Mouse (Mus musculus): Measurements from ENCODE around the gene Ikbke.
A peak's percentile ranks its signal among the peaks of the same experiment; 100 is the strongest.

Gene Ikbke

DNA sequence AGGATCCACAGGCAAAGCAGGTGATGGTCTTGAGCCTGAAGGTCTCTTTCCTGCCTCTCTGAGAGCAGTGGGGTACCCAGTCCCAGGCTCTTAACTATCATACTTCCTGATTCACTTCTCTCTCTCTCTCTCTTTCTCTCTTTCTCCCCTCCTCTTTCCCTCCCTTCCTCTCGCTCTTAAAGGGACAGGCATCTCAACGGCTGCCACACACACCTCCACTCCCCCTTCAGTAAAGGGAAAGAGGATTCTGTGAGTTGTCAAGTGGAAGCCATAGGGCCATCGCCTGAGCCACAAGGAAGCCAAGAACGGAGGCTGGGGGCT, at the start of gene Ikbke:
Ikbke (minus strand) TSS at position 151 of the 321 bp plus-strand sequence.
- no peak for DNase-seq

DNA sequence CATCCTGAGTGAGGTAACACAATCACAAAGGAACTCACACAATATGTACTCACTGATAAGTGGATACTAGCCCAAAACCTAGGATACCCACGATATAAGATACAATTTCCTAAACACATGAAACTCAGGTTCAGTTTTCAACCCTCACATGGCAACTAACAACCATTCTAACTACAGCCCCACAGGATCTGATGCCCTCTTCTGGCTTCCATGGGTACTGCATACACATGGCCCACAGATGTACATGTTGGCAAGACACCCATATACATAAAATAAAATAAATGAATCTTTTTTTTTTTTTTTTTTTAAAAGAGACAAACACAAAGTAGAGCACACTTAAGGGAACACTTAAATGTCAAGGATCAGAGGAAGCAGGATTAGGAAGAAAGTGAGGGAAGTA, 49.7 kb upstream of the Ikbke start:
- DNase-seq, result peak; percentile 19

DNA sequence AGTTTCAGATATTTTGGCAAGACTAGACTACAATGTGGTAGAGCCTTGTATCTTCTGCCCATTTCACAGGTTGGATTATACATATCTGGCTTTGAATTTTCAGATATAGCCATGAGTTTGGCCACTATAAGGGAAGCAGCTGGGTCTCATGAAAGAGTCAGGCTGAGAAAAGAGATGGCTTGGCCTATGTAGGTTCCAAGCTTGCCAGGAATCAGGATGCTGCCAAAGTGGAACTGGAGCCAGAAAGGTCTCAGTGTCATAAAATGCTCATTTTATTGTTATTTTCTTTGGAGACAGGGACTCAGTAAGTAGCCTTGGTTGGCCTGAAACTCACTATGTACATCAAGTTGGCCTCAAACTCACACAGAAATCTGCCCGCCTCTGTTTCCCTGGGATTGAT, 47.8 kb upstream of the Ikbke start:
- DNase-seq, result peak; percentile 9

DNA sequence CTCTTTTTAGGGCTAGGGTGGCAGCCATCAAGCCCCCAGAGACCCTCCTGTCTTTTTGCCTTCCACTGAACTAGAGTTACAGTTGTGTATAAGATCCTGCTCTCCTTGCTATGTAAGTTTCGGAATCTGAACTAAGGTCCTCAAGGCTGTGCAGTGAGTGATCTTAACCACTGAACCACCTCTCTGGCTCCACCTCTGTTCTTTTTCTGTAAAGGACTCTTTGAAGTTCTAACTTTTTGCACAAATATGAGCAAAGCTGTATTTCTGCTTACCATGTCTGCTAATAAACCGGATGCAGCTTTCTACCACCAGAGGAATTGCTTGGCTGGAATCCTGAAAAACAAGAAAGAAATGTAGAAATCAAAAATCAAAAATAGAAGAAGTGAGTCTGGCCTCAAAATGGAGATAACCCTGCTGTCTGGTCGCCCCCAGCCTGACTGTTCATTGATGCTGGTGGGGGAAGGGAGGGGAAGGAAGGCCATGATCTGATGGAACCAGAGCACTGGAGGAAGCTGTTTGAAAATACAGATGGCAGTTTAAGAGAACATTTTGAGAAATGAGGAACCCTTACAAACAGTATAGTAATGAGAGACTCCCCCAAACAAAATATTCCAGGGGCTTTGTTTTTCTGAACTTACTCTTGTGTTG, 45.5 kb upstream of the Ikbke start:
- DNase-seq, result no peak

DNA sequence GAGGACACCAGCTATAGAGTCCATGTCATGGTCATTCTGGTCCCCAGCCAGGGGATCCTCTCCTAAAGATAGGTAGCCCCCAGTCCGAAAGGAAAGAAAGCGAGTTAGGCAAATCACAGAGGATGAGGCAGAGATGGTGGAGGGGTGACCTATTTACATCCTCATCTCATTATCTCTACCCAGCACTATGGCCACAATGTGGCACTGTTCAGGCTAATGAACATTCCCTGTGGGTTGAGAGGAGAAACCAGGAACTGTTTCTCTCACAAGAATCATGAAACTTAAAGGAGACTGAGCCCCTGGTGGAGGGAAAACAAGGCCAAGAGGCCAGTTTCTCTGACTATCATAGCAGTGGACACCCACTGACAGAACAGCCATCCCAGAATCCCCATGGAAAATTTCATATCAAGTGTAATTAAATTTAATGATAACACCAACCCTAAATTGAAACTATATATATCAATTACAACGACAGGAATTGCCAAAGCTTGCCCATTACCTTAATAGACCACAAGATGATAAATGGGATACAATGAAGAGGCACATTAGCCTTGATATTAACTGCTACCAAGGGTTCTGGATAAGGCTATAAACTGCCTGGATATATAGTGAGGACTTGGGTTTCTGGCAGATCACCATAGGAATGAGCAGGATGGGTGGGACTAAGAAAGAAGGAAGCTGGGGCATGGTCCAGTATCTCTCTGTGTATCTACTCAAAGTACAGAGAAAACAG, 40.4 kb upstream of the Ikbke start:
- DNase-seq, result no peak

DNA sequence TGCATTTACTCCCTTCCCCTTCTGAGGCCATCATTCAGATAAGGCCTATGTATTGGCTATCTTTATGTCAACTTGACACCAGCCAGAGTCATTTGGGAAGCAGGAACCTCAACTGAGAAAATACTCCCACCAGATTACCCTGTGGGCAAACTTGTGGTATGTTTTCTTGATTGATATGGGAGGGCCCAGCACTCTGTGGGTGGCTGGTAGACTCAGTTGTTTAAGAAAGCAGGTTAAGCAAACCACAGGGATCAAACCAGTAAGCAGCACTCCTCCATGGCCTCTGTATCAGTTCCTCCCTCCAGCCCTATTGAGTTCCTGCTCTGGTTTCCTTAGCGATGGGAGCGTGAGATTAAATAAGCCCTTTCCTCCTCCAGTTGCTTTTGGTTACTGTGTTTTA, 39.0 kb upstream of the Ikbke start:
- no peak for DNase-seq

DNA sequence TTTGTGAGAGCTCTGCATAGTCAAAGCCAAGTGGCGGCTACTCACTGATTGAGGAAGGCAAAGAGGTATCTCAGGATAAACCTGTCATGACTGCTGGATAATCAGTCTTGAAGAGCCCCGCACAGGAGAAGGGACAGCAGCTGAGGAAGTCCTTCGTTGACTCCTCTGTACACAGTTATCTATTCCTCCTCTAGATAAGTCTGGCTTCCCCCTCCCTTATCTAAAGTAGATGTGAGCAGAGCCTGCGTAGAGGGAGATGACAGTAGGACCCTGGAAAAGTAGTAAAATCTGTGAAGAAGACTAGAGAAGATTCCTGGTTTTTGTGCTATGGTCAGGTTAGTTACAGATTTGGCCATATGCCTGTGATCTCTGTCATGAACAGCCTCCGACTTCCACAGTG, 38.2 kb upstream of the Ikbke start:
- no peak for DNase-seq

DNA sequence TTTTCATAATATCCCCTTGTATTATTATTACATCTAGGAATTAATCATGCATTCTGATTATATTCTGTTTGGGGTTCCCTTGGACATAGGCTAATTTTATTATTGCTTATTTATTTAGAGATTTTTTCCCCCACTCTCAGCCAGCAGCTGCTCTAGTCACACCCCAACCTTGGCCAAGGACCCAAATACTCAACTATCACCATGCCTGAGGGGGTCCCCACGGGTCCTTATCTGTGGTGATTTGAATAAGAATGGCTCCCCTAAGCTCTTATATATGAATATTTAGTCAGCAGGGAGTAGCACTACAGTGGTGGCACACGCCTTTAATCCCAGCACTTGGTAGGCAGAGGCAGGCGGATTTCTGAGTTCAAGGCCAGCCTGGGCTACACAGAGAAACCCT, 31.9 kb upstream of the Ikbke start:
- DNase-seq, result no peak

DNA sequence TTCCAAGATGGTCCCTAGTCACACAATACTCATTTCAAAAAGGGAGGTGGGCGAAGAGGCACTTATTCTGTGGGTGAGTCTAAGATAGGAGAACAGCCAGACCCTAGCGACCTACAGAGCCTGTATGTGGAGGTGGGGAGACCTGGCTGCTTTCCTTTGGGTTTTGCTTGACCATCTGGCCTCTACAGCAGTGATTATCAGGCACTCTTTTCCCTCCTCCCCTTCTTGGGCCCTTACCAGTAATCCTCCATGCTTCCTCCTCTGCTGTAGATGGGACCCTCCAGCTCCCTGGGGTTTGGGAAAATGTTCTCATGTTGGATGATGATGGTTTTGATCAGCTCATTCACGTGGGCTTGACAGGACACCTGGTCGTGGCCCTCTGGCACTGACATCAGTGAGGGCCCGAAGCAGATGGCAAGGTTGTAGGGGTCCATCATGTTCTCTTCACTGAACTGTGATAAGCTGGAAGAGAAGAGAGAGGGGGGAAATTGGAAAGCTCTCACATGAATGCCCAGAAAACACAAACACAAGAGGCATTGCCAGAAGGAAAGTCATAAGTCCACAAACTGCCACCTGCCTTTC, 30.9 kb upstream of the Ikbke start:
- no peak for DNase-seq

DNA sequence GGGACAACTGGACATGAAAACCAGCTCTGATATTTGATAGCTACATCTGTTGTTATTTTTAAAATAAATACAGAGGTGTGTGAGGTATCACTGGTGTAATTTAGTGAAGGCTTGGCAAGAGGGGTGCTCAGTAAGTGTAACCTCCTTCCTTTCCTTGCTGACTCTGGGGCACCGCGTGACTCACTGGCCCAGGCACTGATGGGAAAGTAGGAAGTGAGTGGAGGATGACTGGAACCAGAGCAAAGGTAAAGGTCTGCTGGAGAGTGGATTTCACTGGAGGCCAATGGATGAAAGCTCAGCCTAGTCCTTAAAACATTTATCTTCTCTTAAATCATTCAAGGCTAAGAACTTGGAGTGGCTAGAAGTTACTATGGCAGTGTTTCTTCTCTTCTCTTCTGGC, 21.3 kb upstream of the Ikbke start:
- no peak for DNase-seq

DNA sequence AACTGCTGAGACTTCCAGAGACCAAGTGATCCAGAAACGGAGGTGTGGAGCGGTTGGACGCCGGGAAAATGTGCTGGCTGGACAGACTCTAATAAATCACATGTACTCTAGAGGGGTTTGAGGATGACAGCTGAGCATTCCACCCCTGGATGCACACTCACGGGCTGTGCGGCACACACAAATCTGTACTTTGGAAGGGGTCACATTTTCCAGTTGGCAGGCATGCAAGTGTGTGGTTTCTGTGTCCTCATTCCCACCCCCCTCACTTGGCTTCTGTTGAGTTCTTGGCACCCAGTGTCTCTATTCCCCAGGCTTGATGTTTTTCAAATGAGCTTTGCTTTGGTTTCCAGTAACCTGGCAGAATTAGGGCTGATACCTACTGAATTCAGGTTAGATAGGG, 20.4 kb upstream of the Ikbke start:
- no peak for DNase-seq

DNA sequence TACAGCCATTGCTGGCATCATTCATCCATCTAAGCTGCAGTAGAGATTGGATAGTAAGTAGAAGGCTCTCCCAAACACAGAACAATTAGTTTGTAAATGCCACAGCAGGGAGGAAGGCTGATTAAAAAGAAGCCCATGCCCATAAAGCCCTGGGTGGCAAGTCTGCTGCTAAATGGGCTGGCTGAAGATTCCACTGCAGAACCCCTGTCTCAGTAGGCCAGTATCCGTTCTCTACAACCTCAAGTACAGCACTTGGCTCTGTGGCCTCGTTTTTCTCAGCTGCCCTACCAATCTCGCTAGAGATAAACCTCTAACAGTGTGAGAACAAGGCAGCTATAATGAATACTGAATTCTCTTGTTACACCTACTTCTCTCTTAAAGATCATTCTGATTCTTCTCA, 19.8 kb upstream of the Ikbke start:
- DNase-seq, result no peak

DNA sequence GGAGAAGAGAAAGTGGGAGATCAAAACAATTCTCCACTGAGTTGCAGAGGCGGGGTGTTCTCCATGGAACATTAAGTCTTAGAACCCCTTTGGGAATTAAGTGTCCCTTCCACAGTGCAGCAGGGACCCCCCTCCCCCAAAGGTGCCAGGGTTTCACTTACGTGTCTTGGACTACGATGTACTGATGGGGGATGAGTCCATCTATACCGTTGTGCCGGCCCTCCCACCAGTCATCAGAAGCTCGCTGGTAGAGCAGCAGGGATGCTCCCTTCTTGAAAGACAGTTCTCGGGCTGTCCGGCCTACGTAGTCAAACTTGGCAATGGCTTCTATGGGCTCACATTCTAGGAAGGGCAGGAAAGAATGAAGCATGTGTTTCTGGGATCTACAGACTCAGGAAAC, 18.8 kb upstream of the Ikbke start:
- no peak for DNase-seq

DNA sequence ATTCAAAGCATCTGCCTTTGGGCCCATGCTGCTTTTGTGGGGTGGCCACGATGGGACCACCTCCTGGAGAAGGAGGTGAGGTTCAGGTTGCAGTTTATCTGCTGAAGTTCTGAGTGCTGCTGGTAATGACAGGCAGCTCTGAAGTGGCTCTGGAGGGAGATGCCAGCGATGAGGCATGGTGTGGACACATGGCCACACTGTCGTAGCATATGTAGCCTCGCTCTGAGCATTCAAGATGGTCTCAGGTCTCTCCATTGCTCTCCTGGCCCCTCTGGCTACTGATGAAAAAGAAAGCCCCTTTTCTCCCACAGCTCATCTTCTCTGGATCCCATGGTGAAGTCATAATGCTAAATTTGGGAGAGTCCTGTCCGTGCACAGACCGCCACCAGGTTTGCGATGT, 17.3 kb upstream of the Ikbke start:
- no peak for DNase-seq

DNA sequence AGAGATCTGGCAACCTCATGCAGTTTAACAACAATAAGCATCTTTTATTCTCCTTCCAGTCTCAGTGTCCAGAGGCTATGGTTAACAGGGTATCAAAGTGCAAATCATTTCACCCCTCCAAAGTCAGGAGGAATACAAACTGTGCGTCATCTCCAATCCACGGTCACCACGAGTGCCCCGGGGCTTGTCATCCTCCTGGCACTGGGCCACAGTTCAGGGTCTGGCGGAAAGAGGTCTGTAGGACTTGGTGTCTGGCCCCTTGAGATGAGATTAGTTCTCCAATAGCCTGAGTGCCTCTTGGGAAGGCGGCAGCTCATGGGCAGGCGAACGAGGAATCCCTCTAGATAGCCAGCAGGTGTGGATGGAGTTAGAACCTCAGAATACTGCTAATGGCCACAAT, 15.8 kb upstream of the Ikbke start:
- DNase-seq, result no peak

DNA sequence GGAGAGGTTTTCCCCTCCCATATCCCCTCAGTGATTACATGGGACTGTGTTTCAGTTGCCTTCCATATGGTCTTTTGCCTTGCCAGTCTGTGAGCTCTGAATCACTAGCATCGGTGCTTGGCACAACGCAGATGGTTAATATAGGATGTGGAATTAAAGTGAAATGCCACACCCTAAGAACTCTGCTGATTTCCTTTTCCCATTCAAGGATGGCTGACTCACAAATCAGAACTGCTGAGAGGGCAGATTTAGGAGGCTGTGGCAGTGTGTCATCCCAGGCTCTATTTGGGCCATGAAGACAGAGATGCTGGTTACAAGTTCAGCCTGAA, 14.5 kb upstream of the Ikbke start:
- no peak for DNase-seq

DNA sequence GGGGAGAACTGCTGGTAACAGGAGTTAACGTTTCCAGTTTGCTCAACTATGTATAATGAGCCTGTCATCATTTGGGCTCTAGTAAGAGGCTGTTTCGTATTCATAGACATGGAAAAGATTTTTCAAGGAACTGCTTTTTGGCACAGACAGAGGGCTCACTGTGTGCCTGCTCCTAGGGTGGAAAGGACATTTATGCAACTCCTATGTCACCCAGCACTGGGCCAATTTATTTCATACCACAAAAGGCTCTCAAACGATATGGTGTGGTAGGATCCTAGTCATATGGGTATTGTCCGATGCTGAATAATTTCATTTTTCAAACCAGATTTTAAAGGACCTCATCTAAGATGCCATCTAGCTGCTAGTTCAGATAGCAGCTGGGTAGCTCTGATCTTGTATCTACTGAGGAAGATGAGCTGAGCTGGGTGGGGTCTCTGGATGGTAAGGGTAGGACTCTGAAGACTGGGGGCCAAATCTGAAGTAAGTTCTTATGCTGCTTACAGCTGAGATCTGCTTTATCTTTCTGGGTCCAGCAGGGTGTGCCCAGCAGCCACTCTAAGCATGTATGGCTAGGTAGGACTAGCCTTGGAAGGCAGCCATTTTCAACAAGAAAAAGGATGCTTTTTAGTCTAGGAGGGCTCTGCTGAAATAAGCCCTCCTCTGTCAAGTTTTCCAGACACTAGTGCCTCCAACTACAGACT, 14.0 kb upstream of the Ikbke start:
- DNase-seq, result no peak

DNA sequence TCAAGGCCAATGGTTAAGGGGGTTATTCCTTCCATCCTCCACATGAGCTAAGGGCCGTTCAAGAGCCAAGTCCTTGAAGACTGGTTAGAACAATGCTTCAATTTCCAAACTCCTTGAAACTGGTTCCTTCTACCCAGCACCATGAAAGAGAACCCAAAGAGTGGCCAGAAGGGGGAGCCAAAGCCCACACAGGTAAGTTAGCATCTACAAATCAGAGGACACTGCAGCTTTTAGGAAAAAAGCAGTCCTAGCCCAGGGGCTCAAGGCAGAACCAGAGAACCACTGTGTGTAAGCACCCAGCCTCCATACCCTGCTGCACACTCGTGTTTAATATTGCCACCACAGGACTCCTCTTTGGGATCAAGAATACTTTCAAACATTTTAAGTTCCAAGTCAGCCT, 11.2 kb upstream of the Ikbke start:
- peak; percentile 82 for DNase-seq

DNA sequence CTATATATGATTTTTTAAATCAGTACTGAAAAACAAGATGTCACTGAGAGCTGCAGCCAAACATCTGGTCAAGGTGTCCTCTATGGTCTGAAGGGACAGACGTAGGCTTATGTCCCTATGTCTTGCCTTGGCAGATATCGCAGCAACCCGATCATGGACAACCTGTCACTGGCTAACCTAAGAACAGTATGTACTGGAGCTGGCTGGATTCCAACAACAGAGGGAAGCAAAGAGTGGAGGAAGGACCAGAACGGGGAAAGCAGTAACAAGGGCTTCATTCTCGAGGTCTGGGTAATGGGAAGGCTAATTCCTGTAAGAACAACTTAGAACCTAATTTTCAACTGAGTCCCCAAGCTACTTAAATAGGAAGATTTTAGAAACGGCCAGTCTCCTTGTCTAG, 9.5 kb upstream of the Ikbke start:
- no peak for DNase-seq

DNA sequence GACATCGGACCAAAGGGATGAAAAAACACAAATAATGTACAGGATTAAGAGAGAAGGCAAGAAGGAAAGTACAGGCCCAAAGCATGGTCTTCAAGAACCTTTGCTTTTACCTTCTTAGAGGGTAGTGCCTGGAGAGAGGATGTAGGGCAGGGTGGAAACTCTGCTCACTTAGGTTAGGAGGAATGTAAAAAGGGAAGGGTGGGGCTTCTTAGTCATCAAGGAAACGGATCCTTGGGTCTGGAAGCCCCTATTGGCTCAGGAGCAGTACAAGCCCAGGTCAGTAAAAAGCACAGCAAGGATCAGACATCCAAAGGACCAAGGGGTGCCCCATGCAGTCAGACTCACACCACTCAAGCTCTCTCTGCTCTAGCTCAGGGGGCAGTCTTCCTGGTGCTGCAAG, 7.9 kb upstream of the Ikbke start:
- DNase-seq, result no peak

DNA sequence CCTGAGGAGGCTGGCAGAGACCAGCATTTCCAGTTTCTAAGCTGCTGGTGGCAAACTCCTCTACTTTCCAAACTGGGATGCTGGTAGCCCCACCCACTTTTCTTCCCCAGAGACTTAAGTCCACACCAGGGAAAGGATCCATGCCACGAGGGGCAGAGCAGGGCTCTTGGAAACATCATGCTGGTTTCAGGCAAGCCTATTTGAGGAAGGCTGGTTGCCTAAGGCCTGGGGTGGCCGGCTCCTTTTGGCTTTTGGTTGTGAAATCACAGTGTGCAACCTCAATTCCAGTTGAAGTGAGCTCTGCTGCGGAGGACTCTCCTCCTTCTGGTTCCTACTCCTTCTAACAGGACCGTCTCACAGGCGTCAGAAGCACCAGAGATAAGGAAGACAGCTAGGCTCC, 7.4 kb upstream of the Ikbke start:
- no peak for DNase-seq

DNA sequence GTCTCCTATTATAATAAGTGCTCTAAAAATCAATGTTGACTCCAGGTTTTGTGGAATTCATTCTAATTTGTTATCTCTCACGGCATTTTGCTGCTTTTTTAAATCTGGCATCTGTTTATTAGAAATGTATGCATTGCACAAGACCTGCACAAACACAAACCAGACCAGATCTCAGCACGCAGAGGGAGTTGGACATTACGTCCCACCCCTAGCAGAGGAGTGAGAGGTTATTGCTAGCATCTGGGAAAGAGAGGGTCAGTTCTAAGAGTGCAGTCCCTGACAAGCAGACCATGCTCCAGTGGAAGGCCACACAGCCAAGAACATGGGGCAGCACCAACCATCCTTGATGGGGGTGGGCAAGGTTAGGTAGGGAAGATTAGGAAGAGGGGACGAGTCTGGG, 5.2 kb upstream of the Ikbke start:
- no peak for DNase-seq

DNA sequence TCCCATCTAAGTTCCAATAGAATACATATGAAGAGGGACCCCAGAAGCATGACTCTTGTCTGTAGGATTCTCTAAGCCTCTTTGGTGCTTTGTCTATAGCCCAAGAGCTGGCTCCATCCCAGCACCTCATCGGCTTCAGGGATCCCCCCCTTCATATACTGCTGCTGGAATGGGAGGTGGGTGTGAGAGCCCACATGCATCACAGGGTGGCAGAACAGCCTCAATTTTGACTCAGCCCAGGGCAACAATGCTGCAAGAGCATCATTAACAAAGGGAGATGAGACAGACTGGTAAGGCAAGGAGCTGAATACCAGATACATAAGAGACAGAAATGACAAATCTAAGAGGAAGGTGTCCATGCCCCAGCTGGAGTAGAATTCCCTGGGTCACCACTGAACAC, 4.8 kb upstream of the Ikbke start:
- DNase-seq, result no peak

DNA sequence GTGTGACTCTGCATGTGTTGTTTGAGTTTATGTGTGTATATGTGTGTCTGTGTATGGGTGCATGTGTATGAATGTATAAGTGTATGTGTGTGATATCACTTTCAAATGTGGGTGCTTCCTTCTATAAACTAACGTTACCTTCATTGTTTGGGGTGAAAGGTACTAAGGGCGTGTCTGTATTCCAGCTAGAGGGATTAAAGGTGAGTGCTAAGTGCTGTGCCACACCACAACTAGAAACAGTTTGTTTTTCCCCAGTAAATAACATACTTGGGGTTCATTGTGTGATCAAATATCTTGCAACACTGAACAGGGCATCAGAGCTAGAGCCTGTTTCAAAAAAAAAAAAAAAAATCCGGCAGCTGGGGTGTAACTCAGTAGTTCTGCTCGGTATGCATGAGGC, 2.3 kb upstream of the Ikbke start:
- DNase-seq, result no peak
